Mouse (Mus musculus) erythroblast, embryonic 14.5 days (primary cell): ENCODE results near the gene Hmcn2.

Experiments used
- GATA1 ChIP-seq: IDR thresholded peaks from 2 replicates; pipeline ENCODE4 v1.6.1; 2012; ENCODE audit warnings: low read length, inconsistent platforms, mixed read lengths
- TAL1 ChIP-seq: IDR thresholded peaks from 3 replicates; pipeline ENCODE4 v1.6.1; 2012; ENCODE audit warnings: low read length, inconsistent platforms, mixed read lengths

- no peak for TF ChIP-seq GATA1
- TF ChIP-seq TAL1, result no peak
Observed at GRCm38 (mm10) chr2:31474686-31475085, 160.5 kb downstream of the Hmcn2 start.
